Mouse (Mus musculus) testis, adult 2 months (tissue): ENCODE data around the gene Nfix.

Source experiments
- CTCF ChIP-seq: fragments of 200-500 bp; IDR thresholded peaks from 2 replicates; pipeline ENCODE4 v1.5.1; 2012; ENCODE audit warnings: low read depth, mild to moderate bottlenecking, inconsistent platforms, low read length, moderate library complexity; ENCODE audit not compliant: control insufficient read depth, insufficient read depth, insufficient replicate concordance
- POLR2A ChIP-seq: fragments of 200-500 bp; IDR thresholded peaks from 2 replicates; pipeline ENCODE4 v1.6.1; 2012; ENCODE audit warnings: low read depth, mild to moderate bottlenecking, inconsistent platforms, low read length, moderate library complexity; ENCODE audit not compliant: control insufficient read depth

DNA sequence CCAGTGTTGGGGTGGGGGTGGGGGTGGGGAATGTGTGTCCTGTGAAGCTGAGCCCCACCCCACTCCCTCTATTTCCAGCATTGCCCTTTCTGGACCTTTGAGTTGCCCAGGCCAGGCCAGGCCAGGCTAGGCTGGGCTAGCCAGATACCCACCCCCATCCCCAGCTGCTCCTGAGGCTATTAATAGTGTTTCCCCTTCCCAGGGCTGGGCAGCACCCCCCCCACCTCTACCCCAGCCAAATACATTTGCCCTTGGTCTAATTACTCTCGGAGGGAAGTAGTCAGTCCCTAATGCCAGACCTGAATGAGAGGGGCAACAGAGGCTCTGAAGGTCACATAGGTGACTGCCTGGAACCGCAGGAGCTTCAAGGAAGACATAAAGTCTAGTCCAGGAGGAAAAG lies 64.5 kb downstream of the Nfix start:
- no peak for TF ChIP-seq CTCF
- TF ChIP-seq POLR2A = no peak
